Mouse (Mus musculus) thymus, postnatal 4 days (tissue): ENCODE measurements around the gene Ndufc2.

Experiments
- DNase-seq: peaks from one replicate; pipeline ENCODE4 v3.0.0; 2021

Ndufc2 gene

GRCm38 (mm10) chr7:97399960-97400715, at the start of gene Ndufc2:
TSS of gene Ndufc2 (plus strand) at chr7:97400003.
- peak; percentile 86 for DNase-seq

DNA sequence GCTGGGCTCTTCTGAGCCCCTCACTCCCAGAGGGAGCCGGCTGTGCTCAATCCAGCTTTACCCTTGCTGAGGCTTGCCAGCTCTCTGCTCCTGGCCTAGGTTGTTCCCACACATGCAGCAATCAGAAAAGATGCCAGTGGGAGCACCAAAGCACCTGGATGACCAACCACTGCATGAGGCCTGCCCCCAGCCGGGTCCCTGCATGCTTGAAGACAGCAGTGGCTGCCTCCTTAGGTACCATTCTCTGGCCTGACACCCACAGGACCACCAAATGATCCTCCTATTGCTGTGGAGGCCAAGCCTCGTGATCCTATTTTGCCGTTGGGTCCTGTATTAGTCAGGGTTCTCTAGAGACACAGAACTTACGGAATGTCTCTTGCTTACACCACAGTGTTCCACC, 48.9 kb upstream of the Ndufc2 start:
- DNase-seq: no peak

DNA sequence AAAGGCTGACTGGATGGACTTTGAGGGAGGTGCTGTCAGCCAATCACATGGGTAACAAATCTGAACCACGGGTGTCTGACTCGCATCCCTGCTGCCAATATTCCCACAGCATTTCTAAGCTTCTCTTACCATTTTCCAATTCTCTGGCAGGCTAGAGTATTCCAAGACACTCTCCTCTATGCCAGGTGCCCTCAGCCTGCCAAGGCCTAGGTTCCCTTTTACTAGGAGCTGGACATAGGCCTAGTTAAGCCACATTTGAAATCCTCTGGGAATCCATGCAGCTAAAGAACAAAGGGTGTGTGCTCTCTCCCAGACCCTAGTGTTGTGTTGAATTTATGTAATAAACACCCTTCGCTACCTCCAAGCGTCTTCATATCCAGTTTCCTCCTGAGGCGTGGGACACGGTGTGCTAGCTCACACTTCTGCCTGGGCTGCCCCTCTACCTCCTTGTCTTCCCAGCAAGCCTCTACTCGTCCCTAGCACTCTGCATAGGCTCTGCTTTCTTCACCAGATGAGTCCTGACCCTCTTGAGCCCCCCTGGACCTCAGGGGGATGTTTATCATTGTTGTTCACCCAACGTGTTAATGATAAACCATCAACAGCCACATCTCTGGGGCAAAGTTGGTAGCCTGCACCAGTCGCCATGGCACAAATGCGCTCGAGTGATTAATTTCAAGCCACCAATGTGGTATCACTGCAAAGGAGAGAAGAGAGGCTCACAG, 47.9 kb upstream of the Ndufc2 start:
- DNase-seq: no peak

GRCm38 (mm10) chr7:97353356-97353755, 46.4 kb upstream of the Ndufc2 start:
- no peak for DNase-seq

GRCm38 (mm10) chr7:97355068-97355841, 44.5 kb upstream of the Ndufc2 start:
- no peak for DNase-seq

DNA sequence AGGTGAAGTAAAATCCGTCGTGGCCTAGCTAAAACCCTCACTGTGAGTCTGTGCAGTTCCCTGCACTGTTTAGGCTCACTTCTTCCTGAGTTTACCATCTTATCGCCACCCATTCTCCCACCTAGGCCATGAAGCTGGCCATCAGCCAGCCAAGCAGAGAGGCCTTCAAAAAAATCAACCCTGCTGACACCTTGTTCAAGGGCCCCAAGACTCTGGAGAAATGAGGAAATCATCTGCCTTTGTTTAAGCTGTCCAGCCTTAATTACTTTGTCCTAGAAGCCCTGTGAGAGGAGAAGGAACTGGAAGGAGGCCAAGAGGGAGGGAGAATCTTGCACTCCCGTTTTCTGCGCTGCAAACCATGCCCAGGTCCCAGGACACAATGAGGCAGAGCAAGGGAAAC, 43.5 kb upstream of the Ndufc2 start:
- no peak for DNase-seq

- DNase-seq: no peak
Observed at GRCm38 (mm10) chr7:97356875-97357276, 42.9 kb upstream of the Ndufc2 start.

- DNase-seq: no peak
Observed at GRCm38 (mm10) chr7:97357840-97358239, 42.0 kb upstream of the Ndufc2 start.

DNA sequence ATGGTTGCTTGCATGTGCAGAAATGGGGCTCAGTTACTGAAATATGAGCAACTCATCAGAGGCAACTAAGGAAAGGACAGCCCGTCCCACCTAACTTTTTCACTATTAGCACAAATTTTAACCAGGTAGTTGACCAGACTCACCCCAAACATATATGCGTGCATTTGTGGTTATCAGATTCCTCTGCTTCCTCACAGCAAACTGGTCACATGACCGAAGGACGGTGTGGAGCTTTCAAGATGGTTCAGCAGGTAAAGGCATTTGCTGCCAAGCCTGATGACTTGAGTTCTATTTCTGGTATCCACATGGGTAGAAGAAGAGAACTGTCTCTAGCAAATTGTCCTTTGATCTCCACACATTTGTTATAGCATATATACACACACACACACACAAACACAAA, 41.5 kb upstream of the Ndufc2 start:
- no peak for DNase-seq

DNA sequence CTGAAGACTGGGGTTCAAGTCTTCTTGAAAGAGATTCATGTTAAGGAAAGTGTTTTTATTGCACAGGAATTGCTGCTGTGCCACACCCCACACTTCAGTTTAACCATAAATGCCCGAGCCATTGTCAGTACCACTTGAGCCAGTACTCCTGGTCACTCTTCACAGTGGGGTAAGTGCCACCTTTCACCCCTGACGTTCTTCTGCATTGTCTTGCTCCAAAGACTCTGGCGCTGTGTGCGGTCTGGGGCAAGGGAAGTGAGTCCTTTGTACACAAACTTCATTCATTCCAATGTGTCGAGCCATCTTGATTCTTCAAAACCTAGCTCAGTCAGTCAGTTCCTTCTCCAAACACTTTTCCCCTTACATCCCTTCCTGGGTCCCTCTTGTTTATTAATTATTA, 39.6 kb upstream of the Ndufc2 start:
- no peak for DNase-seq

DNA sequence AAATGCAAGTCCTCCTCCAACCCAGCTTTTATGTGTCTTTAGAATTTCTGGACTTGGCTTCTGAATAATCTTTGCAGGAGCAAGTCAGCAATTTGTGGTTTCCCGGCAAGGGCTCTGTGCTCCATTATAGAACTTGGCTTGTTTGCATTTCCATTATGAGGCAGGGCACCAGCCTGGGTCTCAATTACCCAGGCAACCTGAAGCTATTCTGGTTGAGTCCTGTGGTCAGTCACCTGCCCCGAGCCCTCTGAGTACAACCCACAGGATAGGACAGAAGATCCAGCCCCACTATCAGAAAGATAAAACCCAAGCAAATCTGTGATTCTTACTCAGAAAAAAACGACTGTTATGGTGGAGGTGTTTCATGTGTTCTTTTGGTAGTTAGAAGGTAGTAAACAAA, 38.8 kb upstream of the Ndufc2 start:
- DNase-seq: no peak

DNA sequence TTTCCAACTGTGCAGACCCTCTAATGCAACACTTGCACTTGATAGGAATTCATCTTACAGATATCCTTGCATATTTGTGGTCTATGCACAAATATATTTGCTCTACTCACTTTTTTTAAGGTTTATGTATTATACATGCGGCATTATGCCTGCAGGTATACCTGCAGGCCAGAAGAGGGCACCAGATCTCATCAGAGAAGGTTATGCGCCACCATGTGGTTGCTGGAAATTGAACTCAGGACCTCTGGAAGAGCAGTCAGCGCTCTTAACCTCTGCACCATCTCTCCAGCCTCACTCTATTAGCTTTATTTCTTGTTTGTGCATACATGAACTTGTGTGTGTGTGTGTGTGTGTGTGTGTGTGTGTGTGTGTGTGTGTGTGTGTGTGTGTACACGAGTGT, 38.3 kb upstream of the Ndufc2 start:
- peak; percentile 83 for DNase-seq

GRCm38 (mm10) chr7:97365887-97366286, 33.9 kb upstream of the Ndufc2 start:
- no peak for DNase-seq

DNA sequence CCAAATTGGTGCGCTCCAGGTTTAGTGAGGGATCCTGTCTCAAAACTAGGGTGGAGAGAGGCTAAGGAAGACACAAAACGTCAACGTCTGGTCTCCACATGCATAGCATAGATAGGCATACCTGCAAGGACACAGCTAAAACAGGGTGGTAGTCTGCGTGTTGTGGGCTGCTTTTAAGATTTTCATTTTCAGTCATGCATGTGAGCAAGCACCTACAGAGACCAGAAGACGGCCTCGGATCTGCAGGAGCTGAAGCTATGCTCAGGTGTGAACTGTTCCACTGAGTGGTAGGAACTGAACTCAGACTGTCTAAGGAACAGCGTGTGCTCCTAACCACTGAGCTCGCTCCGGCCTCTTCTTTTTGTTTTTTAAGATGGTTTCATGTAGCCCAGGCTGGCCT, 24.7 kb upstream of the Ndufc2 start:
- DNase-seq: no peak

GRCm38 (mm10) chr7:97375906-97376305, 23.9 kb upstream of the Ndufc2 start:
- DNase-seq: no peak

DNA sequence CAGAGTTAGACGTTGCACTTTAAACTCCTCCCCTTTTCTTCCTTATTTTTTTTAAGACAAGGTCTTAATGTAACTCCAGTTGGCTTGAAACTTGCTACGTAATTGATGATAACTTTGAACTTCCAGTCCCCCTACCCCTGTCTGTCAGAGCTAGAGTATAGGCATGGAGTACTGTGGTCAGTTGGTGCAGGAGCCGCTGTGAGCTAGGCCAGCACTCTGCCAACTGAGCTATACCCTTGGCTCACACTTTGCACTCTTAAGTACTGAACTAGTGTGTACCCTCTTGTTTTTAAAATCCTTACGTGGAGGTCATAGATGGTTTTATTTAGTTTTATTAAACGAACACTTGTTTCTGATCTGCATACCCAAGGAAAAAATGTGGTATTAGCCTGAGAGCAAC, 20.5 kb upstream of the Ndufc2 start:
- DNase-seq: no peak

GRCm38 (mm10) chr7:97380500-97381123, 19.2 kb upstream of the Ndufc2 start:
- no peak for DNase-seq

- DNase-seq: no peak
Observed at GRCm38 (mm10) chr7:97382661-97383060, 17.1 kb upstream of the Ndufc2 start.

DNA sequence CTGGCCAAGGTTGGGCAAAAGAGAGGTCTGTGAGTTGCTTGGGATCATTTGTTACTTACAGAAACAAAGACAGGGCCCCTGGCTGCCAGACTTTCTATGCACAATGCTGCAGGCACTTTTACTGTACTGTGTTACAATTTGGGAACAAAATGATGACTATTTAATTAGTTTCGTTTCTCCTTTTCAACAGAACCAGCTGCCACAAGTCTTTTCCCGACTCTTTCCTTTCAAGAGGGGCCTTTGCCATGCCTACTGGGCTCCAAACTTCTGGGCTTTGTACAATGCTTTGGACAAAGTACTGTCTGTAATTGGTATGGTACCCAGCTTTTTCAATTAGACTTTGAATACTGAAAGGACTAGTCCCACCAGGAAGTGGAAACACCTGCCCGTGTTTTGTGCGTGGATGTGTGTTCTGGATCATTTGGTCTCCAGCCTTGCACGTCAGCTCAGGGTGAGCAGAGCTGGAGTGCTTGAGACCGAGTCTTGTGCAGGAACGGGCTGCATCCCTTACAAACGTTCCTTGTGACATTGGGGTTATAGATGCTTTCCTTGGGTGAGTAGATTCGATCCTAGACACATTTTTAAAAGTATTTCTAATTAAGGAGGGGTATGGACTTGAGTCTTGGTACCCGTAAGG, 16.2 kb upstream of the Ndufc2 start:
- DNase-seq: no peak

DNA sequence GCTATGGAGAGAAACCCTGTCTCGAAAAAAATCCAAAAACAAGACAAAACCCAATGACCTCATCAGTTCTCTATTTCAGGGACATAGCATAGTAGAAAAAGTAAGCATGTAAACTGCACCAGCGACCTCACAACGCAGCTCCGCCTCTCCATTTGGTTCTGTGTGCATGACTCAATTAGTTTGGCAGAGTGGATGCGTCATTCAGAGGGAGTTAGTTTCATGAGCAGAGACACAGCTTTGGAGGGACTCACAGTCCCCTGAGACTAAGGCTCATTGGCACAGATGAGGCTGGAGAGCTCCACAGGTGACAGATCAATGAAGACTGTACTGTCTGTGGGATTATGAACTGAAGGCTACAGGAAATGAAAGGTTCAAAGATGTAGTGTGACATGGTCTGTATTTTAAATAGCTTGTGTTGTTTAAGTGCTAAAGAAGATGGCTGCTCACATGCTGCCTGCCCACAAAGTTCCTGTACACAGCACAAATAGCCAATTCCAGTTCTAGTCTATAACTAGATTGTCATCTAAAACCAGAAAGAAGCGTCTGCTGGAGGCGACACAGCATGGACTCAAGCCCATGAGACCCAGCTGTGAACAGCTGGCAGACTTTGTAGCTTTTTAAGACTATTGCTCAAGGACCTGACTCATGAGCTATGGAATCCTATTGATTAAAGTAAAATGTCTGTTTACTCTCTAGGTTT, 13.5 kb upstream of the Ndufc2 start:
- peak; percentile 12 for DNase-seq

DNA sequence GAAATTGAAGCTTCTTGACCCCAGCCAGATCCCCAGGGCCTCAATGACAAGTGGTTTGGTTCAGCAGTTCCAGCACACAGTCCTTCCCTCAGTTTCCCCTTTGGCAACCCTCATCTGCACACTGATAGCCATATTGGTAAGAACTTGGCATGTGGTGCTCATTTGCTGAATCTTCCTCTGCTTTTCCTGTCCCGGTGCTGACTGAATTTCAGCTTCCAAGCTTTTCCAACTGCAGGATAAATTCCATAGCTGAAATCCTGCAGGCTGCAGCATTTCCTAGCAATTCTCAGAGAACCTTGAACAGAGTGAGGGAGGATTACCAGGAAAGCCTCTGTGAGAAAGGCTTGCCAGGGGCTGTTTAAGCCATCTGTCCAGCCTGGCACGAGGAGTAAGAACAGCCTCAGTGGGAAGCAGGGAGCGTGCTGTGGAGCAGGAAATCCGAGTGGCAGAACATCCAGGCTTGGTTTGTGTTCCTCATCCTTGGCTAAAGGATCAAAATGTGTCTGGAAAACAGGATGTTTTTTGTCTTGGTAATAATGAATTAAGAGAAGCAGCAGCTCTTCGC, 12.9 kb upstream of the Ndufc2 start:
- peak; percentile 14 for DNase-seq
